Mouse (Mus musculus): ENCODE measurements around the gene Wdfy2. TPM values are rescaled to one million over a fixed set of nuclear protein-coding genes. Genes with fewer than 3 reads are reported as not detected.
A peak's percentile ranks its signal among the peaks of the same experiment; 100 is the strongest.
"Not testable (repeated sequence)": the region's sequence is repeated elsewhere in the genome, so short reads cannot be mapped to it uniquely, and the experiment has no call there.

Gene Wdfy2
- polyA plus RNA-seq, 1 experiment from 2014 or later = 3.7 TPM

DNA sequence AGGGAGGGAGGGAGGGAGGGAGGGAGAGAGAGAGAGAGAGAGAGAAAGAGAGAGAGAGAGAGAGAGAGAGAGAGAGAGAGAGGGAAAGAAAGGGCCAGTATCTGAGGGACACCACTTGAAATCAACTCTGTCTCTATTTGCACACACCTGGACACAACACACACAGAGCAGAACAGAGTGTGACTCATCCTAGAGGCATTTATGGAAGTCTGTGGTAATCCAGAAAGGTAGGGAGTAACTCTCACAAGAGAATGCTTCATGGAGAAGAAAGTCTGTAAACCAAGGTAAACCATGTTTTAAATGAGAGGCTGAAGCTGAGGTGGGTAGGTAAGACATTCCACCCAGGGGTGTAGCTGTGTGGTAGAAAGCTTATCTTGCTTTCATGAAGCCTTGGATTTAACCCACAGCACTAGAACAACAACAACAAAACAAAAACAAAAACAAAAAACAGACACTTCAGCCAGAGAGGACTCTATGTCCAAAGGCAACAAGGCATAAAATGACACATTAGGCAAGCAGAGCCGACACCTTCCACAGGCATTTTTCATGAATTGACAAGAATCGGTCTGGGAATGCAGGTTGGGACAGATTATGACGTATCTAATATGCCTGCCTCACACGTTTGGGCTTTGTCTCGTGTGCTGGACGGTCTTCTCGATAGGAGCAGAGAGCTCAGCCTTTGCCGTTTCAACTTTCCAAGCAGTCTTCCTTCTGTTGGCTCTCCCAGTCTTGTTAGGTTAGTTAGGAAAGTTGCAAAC lies 11.7 kb upstream of the Wdfy2 start:
- no peak for ATAC-seq (ENCODE audit: extremely low read depth, insufficient number of reproducible peaks, low FRiP score, low TSS enrichment)
- WGBS = 84% methylated on average over 8 of the region's 8 CpGs

DNA sequence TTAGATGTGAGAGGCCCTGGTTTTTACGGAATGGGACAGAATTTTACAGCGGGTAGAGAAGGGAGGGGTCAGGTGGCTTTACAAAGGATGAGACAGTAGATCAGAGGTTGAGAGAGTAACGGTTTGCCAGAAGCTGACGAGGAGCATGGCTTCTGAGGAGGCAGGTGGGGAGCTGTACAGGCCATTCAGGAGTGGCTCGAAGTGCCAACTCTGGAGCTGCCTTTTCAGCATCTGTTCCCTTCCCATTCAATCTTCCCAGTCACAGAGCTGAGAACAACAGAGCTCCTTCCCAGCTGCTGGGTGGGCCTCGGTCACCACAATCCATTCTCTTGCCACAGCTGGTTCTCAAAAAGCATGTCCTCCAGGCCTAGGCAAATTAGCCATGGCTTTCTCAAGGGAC lies 8.2 kb upstream of the Wdfy2 start:
- no peak overlapping the region for H3K4me3 ChIP-seq
- no peaks in the 10 kb centered on the region for H3K27me3 ChIP-seq (replicated peaks)
- no peak for ATAC-seq (ENCODE audit: extremely low read depth, insufficient number of reproducible peaks, low FRiP score, low TSS enrichment)
- WGBS = 68% methylated on average over 6 of the region's 6 CpGs
- no peaks in the 10 kb centered on the region for H3K9me3 ChIP-seq
- no peak overlapping the region for H3K27ac ChIP-seq (replicated peaks)
- H3K4me1 ChIP-seq = peaks cover 4% of the 10 kb centered on the region
- no peaks in the 10 kb centered on the region for H3K36me3 ChIP-seq
- no peak overlapping the region for H3K4me2 ChIP-seq
- no peak overlapping the region for H3K9ac ChIP-seq

More for the DNA sequence above, 11.7 kb upstream of the Wdfy2 start:
- Histone ChIP-seq H3K27ac (replicated peaks) (no peak overlapping the region), H3K4me1 (no peaks in the 10 kb centered on the region), H3K36me3 (no peaks in the 10 kb centered on the region), H3K4me2 (no peak overlapping the region), H3K9me3 (no peaks in the 10 kb centered on the region), H3K9ac (no peak overlapping the region), H3K4me3 (no peak overlapping the region), H3K27me3 (replicated peaks) (no peaks in the 10 kb centered on the region)

DNA sequence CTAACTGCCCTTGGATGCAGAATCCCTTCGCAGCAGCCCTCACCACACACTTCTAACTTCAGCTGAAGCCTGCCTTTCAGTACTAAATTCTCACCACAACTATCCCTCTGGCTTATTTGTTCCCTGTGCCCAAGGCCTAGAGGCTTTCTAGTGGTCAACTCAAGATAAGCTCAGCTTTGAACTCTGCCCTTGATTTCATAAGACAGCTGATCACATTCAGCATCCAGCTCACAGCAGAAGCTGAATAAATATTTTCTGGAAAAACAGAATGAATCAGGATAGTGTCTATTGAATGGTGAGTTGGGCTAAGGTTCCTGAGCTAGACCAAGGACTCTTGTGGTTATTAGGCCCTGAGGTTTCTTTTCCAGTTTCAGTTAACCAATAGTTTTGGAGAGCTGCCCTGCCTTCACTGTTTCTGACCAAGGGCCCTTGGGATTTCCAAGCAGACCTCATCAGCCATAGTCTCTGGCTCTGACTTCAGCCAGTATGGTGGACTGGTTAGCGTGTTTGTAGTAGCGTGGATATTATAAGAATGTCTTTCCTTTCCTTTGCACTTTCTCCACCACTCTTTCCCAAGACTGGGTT lies 5.7 kb upstream of the Wdfy2 start:
- Histone ChIP-seq H3K4me2 (no peak overlapping the region), H3K9me3 (no peaks in the 10 kb centered on the region), H3K36me3 (no peaks in the 10 kb centered on the region), H3K27ac (replicated peaks) (no peak overlapping the region), H3K9ac (no peak overlapping the region), H3K4me1 (peaks cover 4% of the 10 kb centered on the region), H3K27me3 (replicated peaks) (no peaks in the 10 kb centered on the region), H3K4me3 (no peak overlapping the region)
- whole genome bisulfite sequencing = 88% methylated on average over 3 of the region's 3 CpGs
- ATAC-seq (ENCODE audit: extremely low read depth, insufficient number of reproducible peaks, low FRiP score, low TSS enrichment) = no peak

DNA sequence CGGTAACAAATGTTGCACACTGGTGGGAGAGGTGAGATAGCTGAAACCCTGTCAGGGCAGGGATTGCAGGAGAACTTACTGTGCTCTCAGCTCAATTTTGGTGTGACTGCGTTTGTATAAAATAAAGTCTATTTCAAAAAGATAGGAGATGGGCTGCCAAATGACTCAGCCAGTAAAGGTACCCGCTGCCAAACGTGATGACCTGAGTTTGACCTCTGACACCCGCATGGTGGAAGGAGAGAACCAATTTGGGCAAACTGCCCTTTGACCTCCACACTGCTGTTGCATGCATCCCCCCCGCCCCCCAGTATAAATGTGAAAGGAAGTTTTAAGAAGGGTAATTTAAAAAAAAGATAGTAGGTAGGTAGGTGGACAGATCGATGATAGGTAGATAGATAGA lies 4.4 kb upstream of the Wdfy2 start:
- H3K27me3 ChIP-seq (replicated peaks) = no peaks in the 10 kb centered on the region
- H3K4me1 ChIP-seq = peaks cover 4% of the 10 kb centered on the region
- H3K27ac ChIP-seq (replicated peaks) = no peak overlapping the region
- no peak overlapping the region for H3K4me2 ChIP-seq
- H3K9me3 ChIP-seq = no peaks in the 10 kb centered on the region
- no peaks in the 10 kb centered on the region for H3K36me3 ChIP-seq
- WGBS = 66% methylated on average over 7 of the region's 7 CpGs
- no peak overlapping the region for H3K9ac ChIP-seq
- H3K4me3 ChIP-seq = no peak overlapping the region
- no peak for ATAC-seq (ENCODE audit: extremely low read depth, insufficient number of reproducible peaks, low FRiP score, low TSS enrichment)

DNA sequence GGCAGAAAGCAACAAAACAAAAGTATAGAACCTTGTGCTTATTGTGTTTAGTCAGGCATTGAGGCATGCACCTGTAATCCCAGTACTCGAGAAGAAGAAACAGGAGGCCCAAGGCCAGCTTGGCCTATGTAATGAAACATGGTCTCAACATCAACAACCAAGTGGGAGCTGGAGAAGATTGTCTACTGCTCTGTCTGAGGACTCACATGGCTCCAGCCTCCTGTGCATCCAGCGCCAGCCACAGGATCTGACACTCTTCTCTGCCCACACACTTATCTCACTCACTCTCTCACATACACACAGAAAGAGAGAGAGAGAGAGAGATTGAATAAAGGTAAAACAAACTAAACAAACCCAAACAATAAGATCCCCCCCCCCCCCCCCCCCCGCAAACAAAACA lies 3.9 kb upstream of the Wdfy2 start:
- Histone ChIP-seq H3K4me2 (no peak overlapping the region), H3K36me3 (no peaks in the 10 kb centered on the region), H3K27me3 (replicated peaks) (no peaks in the 10 kb centered on the region), H3K27ac (replicated peaks) (no peak overlapping the region), H3K9ac (no peak overlapping the region), H3K9me3 (no peaks in the 10 kb centered on the region), H3K4me1 (peaks cover 7% of the 10 kb centered on the region), H3K4me3 (no peak overlapping the region)
- ATAC-seq (ENCODE audit: extremely low read depth, insufficient number of reproducible peaks, low FRiP score, low TSS enrichment) = no peak
- 37% methylated on average over 3 of the region's 3 CpGs for WGBS

DNA sequence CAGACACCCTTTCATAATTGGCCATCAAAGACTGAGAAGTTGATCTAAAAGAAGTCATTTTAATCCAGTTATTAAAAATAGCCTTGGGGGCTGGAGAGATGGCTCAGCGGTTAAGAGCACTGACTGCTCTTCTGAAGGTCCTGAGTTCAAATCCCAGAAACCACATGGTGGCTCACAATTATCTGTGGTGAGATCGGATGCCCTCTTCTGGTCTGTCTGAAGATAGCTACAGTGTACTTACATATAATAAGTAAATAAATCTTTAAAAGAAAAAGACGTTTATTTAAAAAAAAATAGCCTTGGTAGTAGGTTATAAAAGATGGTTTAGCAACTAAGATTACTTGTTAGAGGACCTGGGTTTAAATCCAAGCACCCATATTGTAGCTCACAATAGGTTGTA lies 1.7 kb upstream of the Wdfy2 start:
- not testable (repeated sequence) for H3K4me3 ChIP-seq; H3K27ac ChIP-seq (replicated peaks); H3K36me3 ChIP-seq; H3K4me2 ChIP-seq; H3K9me3 ChIP-seq; ATAC-seq (ENCODE audit: extremely low read depth, insufficient number of reproducible peaks, low FRiP score, low TSS enrichment); H3K27me3 ChIP-seq (replicated peaks); H3K9ac ChIP-seq
- peaks cover 23% of the 10 kb centered on the region for H3K4me1 ChIP-seq
- 71% methylated on average over 3 of the region's 3 CpGs for whole genome bisulfite sequencing

DNA sequence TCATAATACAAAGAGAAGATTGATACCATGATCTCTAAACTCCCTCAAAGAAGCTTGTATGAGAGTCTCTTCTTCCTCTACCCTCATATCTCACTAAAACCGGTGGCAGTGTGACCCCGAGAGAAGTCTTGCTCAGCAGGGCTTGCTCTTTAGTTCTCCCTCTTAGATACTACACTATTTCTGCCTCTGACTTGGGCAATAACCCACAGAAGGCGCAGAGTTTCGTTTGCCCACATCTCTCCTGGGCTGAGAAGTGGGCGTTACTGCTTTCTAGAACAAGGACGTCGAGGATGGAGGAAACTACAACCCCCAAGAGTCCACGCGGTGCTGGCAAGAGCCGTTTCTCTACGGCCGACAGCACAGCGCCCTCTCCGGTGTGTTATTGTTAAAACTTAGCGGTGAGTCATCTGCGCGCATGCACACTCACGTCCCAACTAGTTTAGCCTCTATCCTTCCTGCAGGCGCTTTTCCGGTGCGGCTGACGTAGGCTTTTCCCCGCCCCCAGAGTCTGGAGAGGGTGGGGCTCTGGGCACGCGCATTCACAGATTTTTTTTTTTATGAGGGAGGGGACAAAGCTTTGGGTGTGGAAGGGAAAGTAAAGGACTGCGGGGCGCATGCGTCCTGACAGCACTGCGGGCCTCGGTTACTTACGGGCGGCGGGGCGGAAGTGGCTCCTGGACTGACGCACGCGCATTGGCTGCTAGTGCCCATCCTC lies 395 bp upstream of the Wdfy2 start:
- ATAC-seq (ENCODE audit: extremely low read depth, insufficient number of reproducible peaks, low FRiP score, low TSS enrichment) = peak; percentile 91
- Histone ChIP-seq H3K4me3 (peak overlapping the region; percentile 96), H3K9me3 (no peaks in the 10 kb centered on the region), H3K4me2 (peak overlapping the region; percentile 74), H3K27ac (replicated peaks) (peak overlapping the region; percentile 77), H3K4me1 (peaks cover 26% of the 10 kb centered on the region), H3K36me3 (peaks cover 3% of the 10 kb centered on the region; the same call in 1 of the 2 replicates), H3K27me3 (replicated peaks) (no peaks in the 10 kb centered on the region), H3K9ac (peak overlapping the region; percentile 94)
- WGBS = under 1% methylated on average over 37 of the region's 37 CpGs

DNA sequence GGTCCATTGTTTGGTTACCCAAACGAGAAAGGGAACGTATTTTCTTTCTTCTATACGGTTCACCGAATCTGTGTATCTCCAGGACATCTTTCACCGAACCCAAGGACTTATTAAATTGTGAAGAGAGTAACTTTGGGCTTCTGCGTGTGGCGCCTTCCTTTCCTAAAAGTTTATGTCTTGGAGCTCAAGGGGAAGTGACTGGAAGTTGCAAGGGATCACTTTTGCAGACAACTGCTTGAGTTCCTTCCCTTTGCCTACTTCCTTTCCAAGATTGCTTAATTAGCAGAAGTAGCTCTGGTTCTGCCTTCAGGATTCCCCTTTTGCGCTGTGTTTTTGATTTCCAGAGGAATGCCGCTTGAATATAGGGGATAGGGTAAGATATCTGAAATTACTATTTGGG lies 858 bp downstream of the Wdfy2 start:
- no peaks in the 10 kb centered on the region for H3K27me3 ChIP-seq (replicated peaks)
- H3K9me3 ChIP-seq = no peaks in the 10 kb centered on the region
- H3K9ac ChIP-seq = peak overlapping the region; percentile 94
- 12% methylated on average over 9 of the region's 9 CpGs for WGBS
- H3K4me2 ChIP-seq = peak overlapping the region; percentile 74
- peaks cover 3% of the 10 kb centered on the region; the same call in 1 of the 2 replicates for H3K36me3 ChIP-seq
- H3K4me3 ChIP-seq = peak overlapping the region; percentile 96
- H3K4me1 ChIP-seq = peaks cover 34% of the 10 kb centered on the region
- ATAC-seq (ENCODE audit: extremely low read depth, insufficient number of reproducible peaks, low FRiP score, low TSS enrichment) = no peak
- H3K27ac ChIP-seq (replicated peaks) = peak overlapping the region; percentile 77

DNA sequence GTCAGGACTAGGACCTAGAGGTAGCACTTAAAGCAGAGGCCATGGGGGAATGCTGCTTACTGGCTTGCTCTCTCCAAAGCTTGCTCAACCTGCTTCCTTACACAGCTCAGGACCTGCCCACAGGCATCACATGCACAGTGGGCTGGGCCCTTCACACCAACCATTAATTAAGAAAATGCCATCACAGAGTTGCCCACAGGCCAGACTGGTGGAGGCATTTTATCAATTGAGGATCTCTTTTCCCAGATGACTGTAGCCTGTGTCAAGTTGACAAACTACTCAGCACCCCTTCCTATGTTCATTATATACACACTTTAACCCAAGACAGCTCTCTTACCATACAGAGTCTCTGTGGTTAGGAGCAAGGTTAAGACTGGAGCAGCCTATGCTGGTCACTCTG lies 4.2 kb downstream of the Wdfy2 start:
- H3K36me3 ChIP-seq = peaks cover 3% of the 10 kb centered on the region; the same call in 1 of the 2 replicates

DNA sequence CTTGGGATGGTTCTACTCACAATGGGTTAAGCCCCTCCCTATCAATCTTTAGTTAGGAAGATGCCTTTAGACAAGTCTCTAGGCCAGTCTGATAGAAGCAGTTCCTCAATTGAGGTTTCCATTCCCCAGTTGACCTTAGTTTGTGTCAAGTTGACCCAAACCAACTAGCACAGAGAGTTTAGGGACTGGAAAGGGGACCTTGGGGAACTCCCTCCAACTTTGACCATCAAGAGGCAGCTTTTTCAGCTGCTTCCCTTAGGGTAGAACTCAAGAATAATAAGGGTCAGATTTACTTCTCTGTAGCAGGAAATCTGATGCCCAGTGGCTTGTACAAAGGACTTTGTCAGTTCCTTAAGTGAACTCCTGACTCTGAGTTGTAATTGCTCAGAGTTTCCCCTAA lies 5.0 kb downstream of the Wdfy2 start:
- Histone ChIP-seq H3K36me3 (peaks cover 3% of the 10 kb centered on the region; the same call in 1 of the 2 replicates), H3K27ac (replicated peaks) (no peak overlapping the region), H3K9me3 (no peaks in the 10 kb centered on the region), H3K9ac (no peak overlapping the region), H3K4me3 (no peak overlapping the region), H3K4me2 (no peak overlapping the region), H3K27me3 (replicated peaks) (no peaks in the 10 kb centered on the region), H3K4me1 (peaks cover 61% of the 10 kb centered on the region)
- ATAC-seq (ENCODE audit: extremely low read depth, insufficient number of reproducible peaks, low FRiP score, low TSS enrichment) = no peak

More for the DNA sequence above, 4.2 kb downstream of the Wdfy2 start:
- no peaks in the 10 kb centered on the region for H3K9me3 ChIP-seq
- ATAC-seq (ENCODE audit: extremely low read depth, insufficient number of reproducible peaks, low FRiP score, low TSS enrichment) = no peak
- no peak overlapping the region for H3K9ac ChIP-seq
- H3K27me3 ChIP-seq (replicated peaks) = no peaks in the 10 kb centered on the region
- H3K4me2 ChIP-seq = no peak overlapping the region
- peaks cover 61% of the 10 kb centered on the region for H3K4me1 ChIP-seq
- no peak overlapping the region for H3K27ac ChIP-seq (replicated peaks)
- H3K4me3 ChIP-seq = no peak overlapping the region

DNA sequence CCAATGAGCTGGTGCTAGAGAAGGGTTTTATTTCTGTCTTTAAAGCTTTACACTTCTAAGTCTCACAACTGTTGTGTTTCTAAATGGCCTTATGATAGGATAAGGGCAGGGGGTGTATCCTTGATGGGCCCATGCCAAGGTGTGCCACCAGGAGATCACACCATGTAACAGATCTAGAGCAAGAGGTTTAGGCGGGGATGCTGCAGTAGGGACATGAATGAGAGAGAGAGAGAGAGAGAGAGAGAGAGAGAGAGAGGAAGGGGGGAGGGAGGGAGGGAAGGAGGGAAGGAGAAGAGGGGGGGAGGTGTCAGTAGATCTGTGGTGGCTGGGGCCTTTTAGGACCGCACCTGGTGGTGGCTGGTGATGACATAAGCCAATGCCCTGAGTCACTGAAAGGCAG lies 5.5 kb downstream of the Wdfy2 start:
- Histone ChIP-seq H3K4me1 (peaks cover 61% of the 10 kb centered on the region), H3K4me3 (no peak overlapping the region), H3K27ac (replicated peaks) (no peak overlapping the region), H3K27me3 (replicated peaks) (no peaks in the 10 kb centered on the region), H3K36me3 (peaks cover 3% of the 10 kb centered on the region; the same call in 1 of the 2 replicates), H3K9me3 (no peaks in the 10 kb centered on the region), H3K4me2 (no peak overlapping the region), H3K9ac (no peak overlapping the region)
- no peak for ATAC-seq (ENCODE audit: extremely low read depth, insufficient number of reproducible peaks, low FRiP score, low TSS enrichment)
- 73% methylated on average over 2 of the region's 2 CpGs for WGBS
